Mouse (Mus musculus) liver, adult 2 months (tissue): ENCODE data around the gene Nop2. TPM values are rescaled to one million over a fixed set of nuclear protein-coding genes. Genes with fewer than 3 reads are reported as not detected.

ENCODE experiments used
- DNase-seq: peaks from one replicate; pipeline ENCODE4 v3.0.0-alpha.2; 2011; ENCODE audit warnings: low read depth, low spot score; ENCODE audit errors: extremely low read depth
- H3K27ac ChIP-seq: fragments of 200-500 bp; replicated peaks from 2 replicates; pipeline ENCODE4 v1.5.1; 2012; ENCODE audit warnings: low read depth, mild to moderate bottlenecking, control low read depth, inconsistent platforms, low read length; ENCODE audit not compliant: insufficient read depth
- H3K27me3 ChIP-seq: fragments of 200-500 bp; 2 replicates; pipeline ENCODE4 v1.6.1; 2012; ENCODE audit warnings: mild to moderate bottlenecking, moderate library complexity, low read length, inconsistent platforms; ENCODE audit not compliant: control insufficient read depth, insufficient read depth
- H3K36me3 ChIP-seq: fragments of 200-500 bp; 2 replicates; pipeline ENCODE4 v1.6.1; 2012; ENCODE audit warnings: low read length, inconsistent platforms; ENCODE audit not compliant: control insufficient read depth, insufficient read depth
- H3K4me1 ChIP-seq: fragments of 200-500 bp; 2 replicates; pipeline ENCODE4 v1.6.1; 2011; ENCODE audit warnings: low read length; ENCODE audit not compliant: control insufficient read depth, insufficient read depth
- H3K4me3 ChIP-seq: fragments of 200-500 bp; 2 replicates; pipeline ENCODE4 v1.5.1; 2011; ENCODE audit warnings: low read depth, mild to moderate bottlenecking, control low read depth, low read length, moderate library complexity; ENCODE audit not compliant: insufficient read depth
- H3K79me2 ChIP-seq: fragments of 200-500 bp; 2 replicates; pipeline ENCODE4 v1.6.1; 2012; ENCODE audit warnings: inconsistent platforms, mild to moderate bottlenecking, low read length, moderate library complexity; ENCODE audit not compliant: control insufficient read depth, insufficient read depth
- H3K9ac ChIP-seq: fragments of 200-500 bp; 2 replicates; pipeline ENCODE4 v1.6.1; 2012; ENCODE audit warnings: low read depth, mild to moderate bottlenecking, control low read depth, inconsistent platforms, low read length
- CTCF ChIP-seq: fragments of 200-500 bp; IDR thresholded peaks from 2 replicates; pipeline ENCODE4 v1.5.1; 2011; ENCODE audit warnings: low read depth, low read length, control low read depth
- POLR2A ChIP-seq: fragments of 200-500 bp; IDR thresholded peaks from 2 replicates; pipeline ENCODE4 v1.6.1; 2011; ENCODE audit warnings: low read length, control low read depth; ENCODE audit not compliant: insufficient read depth; ENCODE audit errors: extremely low read depth
- WGBS: fragments of 180-500 bp; shearing (Covaris S2); methylation state at CpG from one replicate; pipeline ENCODE4 v1.1.7; 2018; 5-methylcytosine and 5-hydroxymethylcytosine counted together
- polyA plus RNA-seq: library from polyadenylated mRNA; depleted of rRNA; stranded (reverse); fragments of >200 nt; gene quantifications from 2 replicates; pipeline ENCODE4 v1.2.3, GENCODE M21; 2012
- total RNA-seq: library from RNA; depleted of rRNA; stranded (reverse); fragments of >200 nt; gene quantifications from 2 replicates; pipeline ENCODE4 v1.2.3, GENCODE M21; 2014

Nop2 gene
- total and polyA plus RNA-seq, 2 experiments, result 8.2 to 11.0 TPM

GRCm38 (mm10) chr6:125096279-125096596 is 35.5 kb upstream of the Nop2 start:
- Histone ChIP-seq H3K36me3 (peaks cover 7% of the 10 kb centered on the region), H3K79me2 (peaks cover 15% of the 10 kb centered on the region; the same call in 1 of the 2 replicates), H3K27ac (peak overlapping the region; percentile 82), H3K4me1 (peaks cover 14% of the 10 kb centered on the region), H3K27me3 (no peaks in the 10 kb centered on the region), H3K4me3 (peak overlapping the region; percentile 100), H3K9ac (peak overlapping the region; percentile 88)
- no peak for DNase-seq
- 2% methylated on average over 28 of the region's 32 CpGs for WGBS
- TF ChIP-seq POLR2A (no peak), CTCF (no peak)

DNA sequence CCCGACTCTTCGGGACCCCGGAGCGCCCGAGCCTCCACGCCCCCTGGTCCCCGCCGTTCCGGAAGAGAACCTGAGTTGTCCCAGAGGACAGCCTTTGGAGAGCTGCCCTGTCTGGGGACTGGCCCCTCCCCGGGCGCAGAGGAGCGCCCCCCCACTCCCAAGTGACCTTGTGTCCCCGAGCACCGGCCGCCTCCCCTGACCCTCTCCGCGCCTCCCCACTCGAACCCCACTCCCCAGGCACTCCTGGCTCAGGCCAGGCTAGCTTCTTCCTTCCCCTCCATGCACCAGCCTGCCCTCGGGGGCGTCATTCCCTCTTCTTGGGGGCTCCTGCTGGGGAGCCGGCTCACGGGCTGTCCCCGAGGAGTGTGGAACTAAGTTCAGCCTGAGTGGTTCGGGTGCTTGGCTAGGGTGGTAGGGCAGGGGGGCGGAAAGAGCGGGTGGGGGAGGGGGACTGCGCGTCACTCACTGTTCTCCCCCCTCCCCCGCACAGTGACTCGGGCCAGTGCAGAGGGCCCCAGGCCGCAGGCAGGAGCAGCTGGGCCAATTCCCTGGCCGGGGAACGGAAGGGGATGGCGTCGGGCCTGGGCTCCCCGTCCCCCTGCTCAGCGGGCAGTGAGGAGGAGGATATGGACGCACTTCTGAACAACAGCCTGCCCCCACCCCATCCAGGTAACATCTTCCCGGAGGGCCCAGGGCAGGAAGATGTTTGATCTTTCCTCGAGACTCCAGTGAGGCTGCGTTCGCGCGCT is 34.9 kb upstream of the Nop2 start:
- Histone ChIP-seq H3K4me3 (peak overlapping the region; percentile 100), H3K4me1 (peaks cover 14% of the 10 kb centered on the region), H3K27ac (peak overlapping the region; percentile 74), H3K9ac (peak overlapping the region; percentile 88), H3K36me3 (peaks cover 12% of the 10 kb centered on the region), H3K27me3 (no peaks in the 10 kb centered on the region), H3K79me2 (peaks cover 15% of the 10 kb centered on the region; the same call in 1 of the 2 replicates)
- DNase-seq, result peak; percentile 39
- 2% methylated on average over 39 of the region's 44 CpGs for WGBS
- TF ChIP-seq CTCF, result no peak
- TF ChIP-seq POLR2A, result no peak

- Histone ChIP-seq H3K4me3 (peak overlapping the region; percentile 100), H3K27me3 (no peaks in the 10 kb centered on the region), H3K27ac (no peak overlapping the region; the same call in 1 of the 2 replicates), H3K79me2 (peaks cover 15% of the 10 kb centered on the region; the same call in 1 of the 2 replicates), H3K36me3 (peaks cover 17% of the 10 kb centered on the region), H3K4me1 (peaks cover 14% of the 10 kb centered on the region), H3K9ac (peak overlapping the region; percentile 88)
- WGBS, result 5% methylated on average over 12 of the region's 12 CpGs
- DNase-seq, result no peak
- TF ChIP-seq POLR2A (no peak), CTCF (no peak)
These were observed 34.4 kb upstream of the Nop2 start for GRCm38 (mm10) chr6:125097346-125097689.

DNA sequence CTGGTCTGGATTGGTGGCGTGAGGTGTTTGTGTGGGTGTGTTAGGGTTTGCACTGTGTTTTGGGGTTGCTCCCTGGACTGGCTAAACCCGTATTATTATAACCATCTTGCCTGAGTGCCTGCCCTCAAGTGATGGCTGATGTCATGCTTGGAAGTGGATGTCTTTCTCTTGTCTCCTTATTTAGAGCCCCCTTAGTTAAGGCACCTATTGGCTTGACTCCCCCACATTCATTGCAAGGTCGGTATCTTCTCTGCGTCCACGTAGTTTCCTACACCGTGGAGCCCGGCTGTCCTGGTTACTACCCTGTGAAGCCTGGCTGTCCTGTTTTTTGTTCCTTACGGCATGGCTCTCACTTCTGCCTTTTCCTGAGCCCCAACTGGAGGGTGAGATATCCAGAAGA is 33.8 kb upstream of the Nop2 start:
- Histone ChIP-seq H3K27me3 (no peaks in the 10 kb centered on the region), H3K4me3 (no peak overlapping the region; the same call in 1 of the 2 replicates), H3K27ac (no peak overlapping the region), H3K9ac (no peak overlapping the region), H3K4me1 (peaks cover 14% of the 10 kb centered on the region), H3K36me3 (peaks cover 19% of the 10 kb centered on the region), H3K79me2 (peaks cover 15% of the 10 kb centered on the region; the same call in 1 of the 2 replicates)
- no peak for DNase-seq
- WGBS, result 58% methylated on average over 8 of the region's 8 CpGs
- TF ChIP-seq POLR2A (no peak), CTCF (no peak)

DNA sequence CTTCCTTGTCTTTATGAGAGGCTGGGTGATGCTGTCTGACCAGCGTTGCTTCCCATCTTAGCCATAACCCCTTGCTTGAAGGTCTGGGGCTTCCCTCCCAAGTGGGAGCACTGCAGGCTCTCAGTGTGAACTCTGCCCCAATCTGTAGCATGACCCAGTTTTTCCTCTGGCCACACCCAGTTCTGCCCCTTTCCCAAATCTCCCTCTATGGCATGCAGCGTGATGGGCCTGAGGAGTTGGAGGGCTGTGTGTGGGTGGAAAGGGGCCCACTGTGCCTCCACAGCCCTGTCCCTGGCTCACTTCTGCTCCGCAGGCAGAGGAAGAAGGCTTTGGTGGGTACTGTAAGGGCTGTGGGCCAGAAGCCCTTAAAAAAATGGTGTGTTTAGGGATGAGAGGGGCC is 33.2 kb upstream of the Nop2 start:
- TF ChIP-seq POLR2A (no peak), CTCF (no peak)
- no peak overlapping the region for H3K27ac ChIP-seq
- 59% methylated on average over 3 of the region's 3 CpGs for WGBS
- peaks cover 22% of the 10 kb centered on the region for H3K36me3 ChIP-seq
- H3K79me2 ChIP-seq, result peaks cover 15% of the 10 kb centered on the region; the same call in 1 of the 2 replicates
- no peaks in the 10 kb centered on the region for H3K27me3 ChIP-seq
- H3K4me3 ChIP-seq, result no peak overlapping the region
- H3K4me1 ChIP-seq, result peaks cover 14% of the 10 kb centered on the region
- DNase-seq, result no peak
- H3K9ac ChIP-seq, result no peak overlapping the region

DNA sequence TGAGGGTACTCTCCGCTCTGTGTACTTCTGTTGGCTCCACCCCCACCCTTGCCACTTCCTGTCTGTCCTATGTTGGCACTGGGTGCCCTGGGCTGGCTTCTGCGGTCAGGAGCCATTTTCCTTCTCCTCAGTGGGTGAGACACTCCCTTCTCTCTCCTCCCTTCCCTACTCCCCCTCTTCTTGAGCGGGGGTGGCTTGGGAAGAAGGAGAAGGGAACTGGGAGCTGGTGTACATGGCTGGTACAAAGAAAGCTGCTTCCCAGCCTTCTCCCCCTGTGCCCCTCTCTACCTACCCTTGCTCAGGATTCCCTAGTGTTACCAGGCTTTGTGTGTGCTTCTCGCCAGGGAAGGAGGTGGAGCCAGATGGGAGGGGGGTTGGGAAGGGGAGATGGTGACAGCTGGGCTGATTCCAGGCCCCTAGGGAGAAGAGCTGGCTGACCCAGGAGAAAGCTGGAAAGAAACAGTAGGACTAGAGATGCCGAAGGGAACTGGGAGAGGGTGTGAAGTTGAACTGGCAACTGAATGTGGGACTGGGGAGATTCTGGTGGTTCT is 32.2 kb upstream of the Nop2 start:
- Histone ChIP-seq H3K27ac (no peak overlapping the region; the same call in 1 of the 2 replicates), H3K9ac (no peak overlapping the region), H3K4me3 (no peak overlapping the region), H3K79me2 (peaks cover 15% of the 10 kb centered on the region; the same call in 1 of the 2 replicates), H3K4me1 (peaks cover 14% of the 10 kb centered on the region), H3K36me3 (peaks cover 26% of the 10 kb centered on the region), H3K27me3 (no peaks in the 10 kb centered on the region)
- no peak for DNase-seq
- TF ChIP-seq CTCF (no peak), POLR2A (no peak)
- 68% methylated on average over 5 of the region's 5 CpGs for WGBS
